Mouse (Mus musculus): ENCODE results near the gene Osbpl8.

DNA sequence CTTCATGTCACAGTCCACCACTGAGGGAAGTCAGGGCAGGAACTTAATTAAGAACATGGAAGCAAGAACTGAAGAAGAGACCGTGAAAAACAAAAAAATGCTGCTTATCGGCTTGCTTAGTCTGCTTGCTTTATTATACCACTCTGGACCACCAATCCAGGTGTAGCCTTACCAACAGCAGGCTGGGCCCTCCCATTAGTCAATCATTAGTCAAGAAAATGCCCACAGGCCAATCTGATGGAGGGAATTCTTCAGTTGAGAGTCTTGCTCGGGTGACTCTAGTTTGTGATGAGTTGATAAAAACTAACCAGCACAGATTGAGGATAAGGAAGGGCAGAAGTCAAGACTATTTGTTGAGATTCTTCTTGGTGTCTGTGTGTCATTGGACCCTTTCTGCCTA, 93.7 kb downstream of the Osbpl8 start:
- no peak for TF ChIP-seq CTCF (IDR thresholded peaks at IDR 0.05; ENCODE audit: borderline replicate concordance, insufficient read depth, low read depth, low read length)
- TF ChIP-seq POLR2A (IDR thresholded peaks at IDR 0.05; ENCODE audit: borderline replicate concordance, insufficient read depth, low read length), result no peak

Data from cerebellum, adult 2 months (tissue).